Mouse (Mus musculus): ENCODE data around the gene Tmem30c. TPM values are rescaled to one million over a fixed set of nuclear protein-coding genes. Genes with fewer than 3 reads are reported as not detected.
A peak's percentile ranks its signal among the peaks of the same experiment; 100 is the strongest.

Tmem30c gene
- polyA plus RNA-seq, 1 experiment from 2014 or later = not detected

DNA sequence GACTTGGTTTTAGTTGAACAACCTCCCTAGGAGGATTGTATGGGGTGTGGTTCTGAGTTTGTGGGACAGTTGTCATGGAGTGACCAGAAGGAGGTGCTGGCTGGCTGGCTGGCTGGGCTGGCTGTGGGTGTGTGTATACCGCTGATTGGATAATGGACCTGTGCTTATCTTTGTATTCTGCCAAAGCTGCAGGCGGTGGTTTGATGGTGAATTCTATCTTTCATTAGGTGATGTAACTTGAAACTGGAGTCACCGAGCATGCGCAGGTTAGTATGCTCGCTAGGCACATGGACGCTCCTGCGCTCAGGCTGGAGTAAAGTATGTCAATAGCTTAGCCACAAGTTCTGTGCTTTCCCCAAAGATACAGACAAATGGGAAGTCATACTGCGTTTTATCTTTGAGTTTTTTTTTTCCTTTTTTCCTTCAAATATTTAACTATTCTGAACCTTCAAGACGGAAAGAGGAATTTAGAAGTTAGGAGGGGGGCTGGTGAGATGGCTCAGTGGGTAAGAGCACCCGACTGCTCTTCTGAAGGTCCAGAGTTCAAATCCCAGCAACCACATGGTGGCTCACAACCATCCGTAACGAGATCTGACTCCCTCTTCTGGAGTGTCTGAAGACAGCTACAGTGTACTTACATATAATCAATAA is 13.6 kb downstream of the Tmem30c start:
- ATAC-seq = no peak
- Histone ChIP-seq H3K27ac (ENCODE audit: low read depth, low read length) (no peak overlapping the region), H3K4me3 (ENCODE audit: low read depth, low read length) (no peak overlapping the region), H3K9ac (ENCODE audit: low read length) (no peak overlapping the region), H3K4me2 (ENCODE audit: low read length) (no peak overlapping the region), H3K4me1 (ENCODE audit: control insufficient read depth, insufficient read depth, low read length) (no peaks in the 10 kb centered on the region), H3K9me3 (replicated peaks; ENCODE audit: control insufficient read depth, low read length) (no peaks in the 10 kb centered on the region), H3K27me3 (replicated peaks; ENCODE audit: control insufficient read depth, insufficient read depth, low read length) (no peaks in the 10 kb centered on the region), H3K36me3 (ENCODE audit: control insufficient read depth, insufficient read depth, low read length) (no peaks in the 10 kb centered on the region)
- no peak for DNase-seq (ENCODE audit: low spot score)
- 92% methylated on average over 10 of the region's 12 CpGs for WGBS

- no peak for ATAC-seq
- Histone ChIP-seq H3K9ac (ENCODE audit: low read length) (no peak overlapping the region), H3K4me3 (ENCODE audit: low read depth, low read length) (no peak overlapping the region), H3K9me3 (replicated peaks; ENCODE audit: control insufficient read depth, low read length) (no peaks in the 10 kb centered on the region), H3K36me3 (ENCODE audit: control insufficient read depth, insufficient read depth, low read length) (no peaks in the 10 kb centered on the region), H3K4me2 (ENCODE audit: low read length) (no peak overlapping the region), H3K4me1 (ENCODE audit: control insufficient read depth, insufficient read depth, low read length) (no peaks in the 10 kb centered on the region), H3K27me3 (replicated peaks; ENCODE audit: control insufficient read depth, insufficient read depth, low read length) (no peaks in the 10 kb centered on the region), H3K27ac (ENCODE audit: low read depth, low read length) (no peak overlapping the region)
- 89% methylated on average over 13 of the region's 13 CpGs for WGBS
- no peak for DNase-seq (ENCODE audit: low spot score)
Observed at GRCm38 (mm10) chr16:57269751-57270150, 22.9 kb downstream of the Tmem30c start.

DNA sequence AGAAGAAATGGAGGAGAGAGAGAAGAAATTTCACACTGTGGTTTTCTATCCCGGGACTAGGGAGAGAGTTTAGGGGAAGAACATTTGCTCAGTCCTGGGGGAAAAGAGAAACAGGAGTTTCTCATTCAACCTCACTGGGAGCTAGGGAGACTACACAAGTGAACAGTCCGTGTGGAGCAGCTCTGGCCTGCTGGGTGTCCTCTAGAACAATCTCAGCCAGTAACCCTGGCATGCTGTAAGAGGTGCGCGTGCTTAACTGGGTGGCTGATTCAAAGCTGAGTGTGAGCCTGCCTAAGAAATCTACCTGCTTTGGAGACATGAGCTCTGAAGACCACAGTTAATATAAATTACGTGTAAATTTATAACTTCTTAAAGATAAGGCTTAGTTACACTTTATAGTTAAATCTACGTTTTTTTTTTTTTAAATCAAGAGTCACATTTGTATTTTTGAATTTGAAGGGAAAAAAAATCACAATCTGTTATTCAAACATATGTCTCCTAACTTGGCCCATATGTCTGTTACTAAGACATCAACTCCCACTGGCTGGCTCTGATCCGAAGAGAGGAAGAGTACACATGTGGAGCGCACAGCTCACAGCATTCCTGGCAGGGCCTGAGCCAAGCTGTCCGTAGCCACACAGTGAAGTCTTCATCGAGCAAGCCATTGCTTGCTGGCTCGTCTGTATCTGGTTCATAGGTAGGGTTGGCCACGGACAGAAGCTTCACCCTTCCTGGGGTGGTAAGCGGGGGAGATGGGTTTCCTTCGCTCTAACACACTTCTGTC is 24.4 kb downstream of the Tmem30c start:
- no peaks in the 10 kb centered on the region for H3K9me3 ChIP-seq (replicated peaks; ENCODE audit: control insufficient read depth, low read length)
- WGBS = 81% methylated on average over 14 of the region's 14 CpGs
- DNase-seq (ENCODE audit: low spot score) = peak; percentile 62
- no peak overlapping the region for H3K4me2 ChIP-seq (ENCODE audit: low read length)
- no peak overlapping the region for H3K9ac ChIP-seq (ENCODE audit: low read length)
- H3K27me3 ChIP-seq (replicated peaks; ENCODE audit: control insufficient read depth, insufficient read depth, low read length) = no peaks in the 10 kb centered on the region
- no peak overlapping the region for H3K27ac ChIP-seq (ENCODE audit: low read depth, low read length)
- ATAC-seq = no peak; the same call in 1 of the 2 replicates
- H3K36me3 ChIP-seq (ENCODE audit: control insufficient read depth, insufficient read depth, low read length) = no peaks in the 10 kb centered on the region
- no peak overlapping the region for H3K4me3 ChIP-seq (ENCODE audit: low read depth, low read length)
- no peaks in the 10 kb centered on the region for H3K4me1 ChIP-seq (ENCODE audit: control insufficient read depth, insufficient read depth, low read length)

GRCm38 (mm10) chr16:57267068-57267467 is 25.6 kb downstream of the Tmem30c start:
- no peak overlapping the region for H3K4me3 ChIP-seq (ENCODE audit: low read depth, low read length)
- H3K27ac ChIP-seq (ENCODE audit: low read depth, low read length) = no peak overlapping the region
- H3K4me1 ChIP-seq (ENCODE audit: control insufficient read depth, insufficient read depth, low read length) = no peaks in the 10 kb centered on the region
- no peak overlapping the region for H3K9ac ChIP-seq (ENCODE audit: low read length)
- ATAC-seq = no peak
- DNase-seq (ENCODE audit: low spot score) = peak; percentile 31
- 21% methylated on average over 1 of the region's 1 CpGs for WGBS
- no peaks in the 10 kb centered on the region for H3K36me3 ChIP-seq (ENCODE audit: control insufficient read depth, insufficient read depth, low read length)
- H3K27me3 ChIP-seq (replicated peaks; ENCODE audit: control insufficient read depth, insufficient read depth, low read length) = no peaks in the 10 kb centered on the region
- no peak overlapping the region for H3K4me2 ChIP-seq (ENCODE audit: low read length)
- no peaks in the 10 kb centered on the region for H3K9me3 ChIP-seq (replicated peaks; ENCODE audit: control insufficient read depth, low read length)

- H3K27me3 ChIP-seq (replicated peaks; ENCODE audit: control insufficient read depth, insufficient read depth, low read length) = no peaks in the 10 kb centered on the region
- no peak overlapping the region for H3K4me2 ChIP-seq (ENCODE audit: low read length)
- no peak overlapping the region for H3K9ac ChIP-seq (ENCODE audit: low read length)
- H3K4me3 ChIP-seq (ENCODE audit: low read depth, low read length) = no peak overlapping the region
- ATAC-seq = no peak
- H3K36me3 ChIP-seq (ENCODE audit: control insufficient read depth, insufficient read depth, low read length) = no peaks in the 10 kb centered on the region
- H3K9me3 ChIP-seq (replicated peaks; ENCODE audit: control insufficient read depth, low read length) = no peaks in the 10 kb centered on the region
- no peak for DNase-seq (ENCODE audit: low spot score)
- H3K4me1 ChIP-seq (ENCODE audit: control insufficient read depth, insufficient read depth, low read length) = no peaks in the 10 kb centered on the region
- 88% methylated on average over 10 of the region's 10 CpGs for WGBS
- no peak overlapping the region for H3K27ac ChIP-seq (ENCODE audit: low read depth, low read length)
Observed at GRCm38 (mm10) chr16:57260152-57260551, 32.5 kb downstream of the Tmem30c start.

- Histone ChIP-seq H3K27me3 (replicated peaks; ENCODE audit: control insufficient read depth, insufficient read depth, low read length) (no peaks in the 10 kb centered on the region), H3K4me3 (ENCODE audit: low read depth, low read length) (no peak overlapping the region), H3K27ac (ENCODE audit: low read depth, low read length) (no peak overlapping the region), H3K4me1 (ENCODE audit: control insufficient read depth, insufficient read depth, low read length) (no peaks in the 10 kb centered on the region), H3K4me2 (ENCODE audit: low read length) (no peak overlapping the region), H3K36me3 (ENCODE audit: control insufficient read depth, insufficient read depth, low read length) (no peaks in the 10 kb centered on the region), H3K9me3 (replicated peaks; ENCODE audit: control insufficient read depth, low read length) (no peaks in the 10 kb centered on the region), H3K9ac (ENCODE audit: low read length) (no peak overlapping the region)
- WGBS = 93% methylated on average over 13 of the region's 13 CpGs
- DNase-seq (ENCODE audit: low spot score) = no peak
- no peak for ATAC-seq
Observed at GRCm38 (mm10) chr16:57259356-57260083, 33.1 kb downstream of the Tmem30c start.

DNA sequence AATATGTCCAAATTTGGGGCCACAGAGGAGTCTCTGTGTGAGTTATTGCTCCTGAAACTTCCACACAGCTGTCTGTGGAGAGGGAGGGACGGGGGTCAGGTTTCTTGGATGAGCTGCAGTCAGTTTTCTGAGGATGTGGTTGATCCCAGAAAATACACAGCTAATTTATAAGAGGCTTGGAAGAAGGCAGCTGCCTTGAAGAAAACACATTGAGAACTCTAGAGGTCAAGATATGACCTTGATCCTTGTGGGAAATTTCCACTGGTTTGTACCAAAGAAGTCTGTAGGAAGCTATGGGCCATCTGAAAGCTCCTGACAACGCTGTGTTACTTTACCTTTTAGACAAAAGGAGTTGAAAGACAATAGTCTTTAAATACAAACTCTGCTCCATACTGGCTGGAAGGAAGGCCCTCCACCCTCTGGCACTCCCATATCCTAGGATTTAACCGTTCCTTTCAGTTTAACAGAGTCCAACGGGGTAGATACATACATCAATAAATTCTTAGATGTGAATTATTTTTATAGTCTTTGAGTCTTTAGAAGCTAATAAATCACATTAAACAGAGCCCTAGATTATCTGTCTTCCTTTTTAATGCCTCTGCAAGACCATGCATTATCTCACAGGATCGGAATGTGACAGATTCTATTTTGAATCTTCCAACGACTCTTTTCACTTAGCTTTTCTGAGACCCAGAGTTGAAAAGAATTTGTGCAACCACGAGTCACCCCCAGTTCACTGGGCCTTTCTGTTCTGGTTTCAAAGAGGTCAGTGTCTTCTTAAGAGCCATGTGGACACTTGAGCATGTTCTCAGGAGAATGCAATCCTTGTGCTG is 40.9 kb downstream of the Tmem30c start:
- H3K4me1 ChIP-seq (ENCODE audit: control insufficient read depth, insufficient read depth, low read length) = no peaks in the 10 kb centered on the region
- H3K36me3 ChIP-seq (ENCODE audit: control insufficient read depth, insufficient read depth, low read length) = no peaks in the 10 kb centered on the region
- no peak for DNase-seq (ENCODE audit: low spot score)
- H3K27me3 ChIP-seq (replicated peaks; ENCODE audit: control insufficient read depth, insufficient read depth, low read length) = no peaks in the 10 kb centered on the region
- H3K9me3 ChIP-seq (replicated peaks; ENCODE audit: control insufficient read depth, low read length) = no peaks in the 10 kb centered on the region
- no peak for ATAC-seq
- H3K4me2 ChIP-seq (ENCODE audit: low read length) = no peak overlapping the region
- H3K4me3 ChIP-seq (ENCODE audit: low read depth, low read length) = no peak overlapping the region
- no peak overlapping the region for H3K27ac ChIP-seq (ENCODE audit: low read depth, low read length)
- no peak overlapping the region for H3K9ac ChIP-seq (ENCODE audit: low read length)
- 59% methylated on average over 7 of the region's 7 CpGs for WGBS

DNA sequence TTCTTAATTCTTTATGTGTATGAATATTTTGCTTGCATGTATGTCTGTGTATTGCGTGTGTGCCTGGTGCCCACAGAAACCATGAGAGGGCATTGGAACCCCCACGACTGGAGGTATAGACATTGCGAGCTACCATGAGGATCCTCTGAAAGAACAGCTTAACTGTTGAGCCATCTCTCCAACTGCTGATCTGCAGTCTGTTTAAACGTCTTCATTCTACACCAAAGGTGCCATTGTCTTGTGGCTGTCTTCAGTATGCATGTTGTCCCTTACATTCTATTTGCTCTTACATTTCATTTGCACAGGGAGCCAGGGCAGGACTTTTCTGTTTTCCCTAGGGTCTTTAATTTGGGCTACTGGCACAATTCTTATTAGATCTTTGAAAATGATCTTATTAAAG is 41.7 kb downstream of the Tmem30c start:
- H3K27ac ChIP-seq (ENCODE audit: low read depth, low read length) = no peak overlapping the region
- H3K27me3 ChIP-seq (replicated peaks; ENCODE audit: control insufficient read depth, insufficient read depth, low read length) = no peaks in the 10 kb centered on the region
- DNase-seq (ENCODE audit: low spot score) (no peak), ATAC-seq (no peak)
- H3K9me3 ChIP-seq (replicated peaks; ENCODE audit: control insufficient read depth, low read length) = no peaks in the 10 kb centered on the region
- H3K9ac ChIP-seq (ENCODE audit: low read length) = no peak overlapping the region
- H3K4me2 ChIP-seq (ENCODE audit: low read length) = no peak overlapping the region
- 88% methylated on average over 4 of the region's 4 CpGs for WGBS
- H3K4me1 ChIP-seq (ENCODE audit: control insufficient read depth, insufficient read depth, low read length) = no peaks in the 10 kb centered on the region
- H3K4me3 ChIP-seq (ENCODE audit: low read depth, low read length) = no peak overlapping the region
- no peaks in the 10 kb centered on the region for H3K36me3 ChIP-seq (ENCODE audit: control insufficient read depth, insufficient read depth, low read length)

All from forebrain, embryonic 14.5 days (tissue).